20 mouse cellular contexts compared by ENCODE assay signal in genomic region chr9:114827242-114827852, GRCm38 (mm10). TPM values are rescaled to one million over a fixed set of nuclear protein-coding genes. Genes with fewer than 3 reads are reported as not detected.
DNase-seq lines count a peak whose midpoint lies in the region; ATAC-seq and TF ChIP-seq lines count a peak whose summit lies in the region.
"Had no signal": no experiment of that assay in that cellular context is flagged by ENCODE, and none has a peak within 500 bp of the region (broad histone marks: within the 10 kb centered on the region; RNA-seq: fewer than 3 reads in every experiment).

No protein-coding gene starts in this region.

- TF ChIP-seq CTCF in cortical plate, adult 2 months (IDR thresholded peaks at IDR 0.05; ENCODE audit: extremely low read depth, insufficient read depth, low read length) = no peak

- no peaks in the 10 kb centered on the region for H3K27me3 ChIP-seq in heart, embryonic 10.5 days (ENCODE audit: insufficient read depth, poor library complexity, severe bottlenecking)
- H3K27me3 ChIP-seq in limb, embryonic 15.5 days = no peaks in the 10 kb centered on the region
- no peaks in the 10 kb centered on the region for H3K27me3 ChIP-seq in limb, embryonic 10.5 days (ENCODE audit: low read depth, poor library complexity, severe bottlenecking)
- H3K27me3 ChIP-seq: embryonic facial prominence, embryonic 15.5 days; heart, embryonic 15.5 days; hindbrain, embryonic 12.5 days had no signal

- WGBS in heart, embryonic 10.5 days = 42% methylated on average over 1 of the region's 1 CpGs
- WGBS in limb, embryonic 15.5 days = 77% methylated on average over 1 of the region's 1 CpGs
- 75% methylated on average over 1 of the region's 1 CpGs for WGBS in limb, embryonic 10.5 days

- no peaks in the 10 kb centered on the region for H3K9me3 ChIP-seq in heart, embryonic 10.5 days
- H3K9me3 ChIP-seq in limb, embryonic 15.5 days = no peaks in the 10 kb centered on the region
- no peaks in the 10 kb centered on the region for H3K9me3 ChIP-seq in limb, embryonic 10.5 days (replicated peaks)
- H3K9me3 ChIP-seq: embryonic facial prominence, embryonic 15.5 days; forebrain, embryonic 10.5 days; heart, embryonic 15.5 days; hindbrain, embryonic 12.5 days had no signal

- 0 out of 2 replicates have a peak, but pooled peaks cover 5% of the 10 kb centered on the region for H3K4me1 ChIP-seq in heart, embryonic 10.5 days
- H3K4me1 ChIP-seq in limb, embryonic 15.5 days = 0 out of 2 replicates have a peak, but pooled peaks cover 4% of the 10 kb centered on the region
- no peaks in the 10 kb centered on the region for H3K4me1 ChIP-seq in limb, embryonic 10.5 days
- peaks cover 13% of the 10 kb centered on the region for H3K4me1 ChIP-seq in brown adipose tissue, adult 24 weeks (ENCODE audit: control insufficient read depth, insufficient read depth, insufficient read length, low read length)
- no peaks in the 10 kb centered on the region for H3K4me1 ChIP-seq in cortical plate, adult 2 months (ENCODE audit: control insufficient read depth, insufficient read depth, low read length)
- H3K4me1 ChIP-seq: embryonic facial prominence, embryonic 15.5 days had no signal

- peak overlapping the region; percentile 6; the same call in 1 of the 2 replicates for H3K27ac ChIP-seq in heart, embryonic 10.5 days
- no peak overlapping the region for H3K27ac ChIP-seq in limb, embryonic 15.5 days
- H3K27ac ChIP-seq in limb, embryonic 10.5 days = no peak overlapping the region
- H3K27ac ChIP-seq in brown adipose tissue, adult 24 weeks (replicated peaks; ENCODE audit: low read depth, low read length) = peak overlapping the region; percentile 77
- H3K27ac ChIP-seq in cortical plate, adult 2 months (ENCODE audit: insufficient read depth, low read length) = 0 out of 2 replicates have a peak overlapping the region, but pooled peaks have one; percentile 25
- H3K27ac ChIP-seq: embryonic facial prominence, embryonic 15.5 days; forebrain, embryonic 10.5 days; heart, embryonic 15.5 days; hindbrain, embryonic 12.5 days had no signal

- H3K9ac ChIP-seq in limb, embryonic 15.5 days = 0 out of 2 replicates have a peak overlapping the region, but pooled peaks have one; percentile 4
- H3K9ac ChIP-seq: embryonic facial prominence, embryonic 15.5 days; heart, embryonic 15.5 days; hindbrain, embryonic 12.5 days had no signal

- no peak for ATAC-seq in limb, embryonic 15.5 days (ENCODE audit: insufficient number of reproducible peaks, low FRiP score, low TSS enrichment, low read depth)
- ATAC-seq: forebrain, embryonic 14.5 days; hindbrain, embryonic 16.5 days; inflammation-experienced regulatory T-cells, adult 6 months had no signal

- no peak overlapping the region for H3K4me3 ChIP-seq in heart, embryonic 10.5 days
- no peak overlapping the region for H3K4me3 ChIP-seq in limb, embryonic 15.5 days
- H3K4me3 ChIP-seq in limb, embryonic 10.5 days = no peak overlapping the region
- no peak overlapping the region for H3K4me3 ChIP-seq in brown adipose tissue, adult 24 weeks (ENCODE audit: insufficient read depth, low read depth, low read length)
- no peak overlapping the region for H3K4me3 ChIP-seq in cortical plate, adult 2 months (ENCODE audit: insufficient read depth, low read length)
- H3K4me3 ChIP-seq: embryonic facial prominence, embryonic 15.5 days; erythroblast, embryonic 14.5 days; forebrain, embryonic 10.5 days; heart, embryonic 15.5 days; hindbrain, embryonic 12.5 days had no signal

- no peak for DNase-seq in heart, embryonic 10.5 days (ENCODE audit: low spot score)
- no peak for DNase-seq in heart, postnatal 36 days
- DNase-seq in limb, embryonic 10.5 days (ENCODE audit: low spot score) = no peak
- DNase-seq in thymus, postnatal 25 days = no peak
- DNase-seq: adrenal gland, adult 2 months; adrenal gland, postnatal 25 days; cerebellum, adult 2 months; cerebellum, postnatal 10 days; embryo, embryonic 11 days had no signal

- H3K36me3 ChIP-seq in heart, embryonic 10.5 days = 0 out of 2 replicates have a peak, but pooled peaks cover 7% of the 10 kb centered on the region
- no peaks in the 10 kb centered on the region for H3K36me3 ChIP-seq in limb, embryonic 15.5 days
- H3K36me3 ChIP-seq in limb, embryonic 10.5 days = no peaks in the 10 kb centered on the region
- H3K36me3 ChIP-seq: embryonic facial prominence, embryonic 15.5 days; heart, embryonic 15.5 days; hindbrain, embryonic 12.5 days had no signal

- TF ChIP-seq POLR2A in cortical plate, adult 2 months (IDR thresholded peaks at IDR 0.05; ENCODE audit: extremely low read depth, insufficient read depth, low read length) = no peak

- intact Hi-C loops in heart, postnatal 36 days (cut with DNase I) = no loop called here

- no peak overlapping the region for H3K4me2 ChIP-seq in limb, embryonic 15.5 days
- H3K4me2 ChIP-seq: embryonic facial prominence, embryonic 15.5 days; heart, embryonic 15.5 days; hindbrain, embryonic 12.5 days had no signal

RNA-seq across cellular contexts. Expression of gene Cmtm8, which starts 16.6 kb away (rescaled TPM):
- polyA plus RNA-seq in heart, embryonic 10.5 days (2016; fragmentation: Nextera tagmentation; extraction: Ambion mirVana) = 17.2 and 23.4 TPM in 2 replicates
- total RNA-seq in heart, postnatal 36 days (2021) = 10 to 100 TPM; 10.7 to 11.0 TPM
- 20.6 and 21.8 TPM in 2 replicates for polyA plus RNA-seq in limb, embryonic 15.5 days (2015; fragmentation: Nextera tagmentation; extraction: Ambion mirVana)
- polyA plus RNA-seq in limb, embryonic 10.5 days (2016; fragmentation: Nextera tagmentation; extraction: Ambion mirVana) = 13.9 and 14.4 TPM in 2 replicates
- 3.6 and 5.0 TPM in 2 replicates for polyA plus RNA-seq in brown adipose tissue, adult 24 weeks (2012; ENCODE audit: insufficient read depth, insufficient read length, missing spikeins)
- polyA plus RNA-seq in cortical plate, adult 2 months (2012; rRNA removed) = 4.7 and 4.9 TPM in 2 replicates
- polyA plus RNA-seq: inflammation-experienced regulatory T-cells, adult 6 months had no signal

RNA-seq across cellular contexts. Expression of gene Cmtm7, which starts 45.7 kb away (rescaled TPM):
- 143 and 145 TPM in 2 replicates for polyA plus RNA-seq in heart, embryonic 10.5 days (2016; fragmentation: Nextera tagmentation; extraction: Ambion mirVana)
- total RNA-seq in heart, postnatal 36 days (2021) = 10 to 100 TPM; 12.0 to 15.0 TPM
- 119 and 126 TPM in 2 replicates for polyA plus RNA-seq in limb, embryonic 15.5 days (2015; fragmentation: Nextera tagmentation; extraction: Ambion mirVana)
- polyA plus RNA-seq in limb, embryonic 10.5 days (2016; fragmentation: Nextera tagmentation; extraction: Ambion mirVana) = 83.6 and 100 TPM in 2 replicates
- 1.9 and 7.8 TPM in 2 replicates for polyA plus RNA-seq in brown adipose tissue, adult 24 weeks (2012; ENCODE audit: insufficient read depth, insufficient read length, missing spikeins)
- polyA plus RNA-seq in cortical plate, adult 2 months (2012; rRNA removed) = 8.9 and 9.1 TPM in 2 replicates

Comparison
In these comparisons a context has a peak if more than half of its experiments do, and no peak if none do; other contexts are left out.
1. H3K27ac ChIP-seq: peak in heart, embryonic 10.5 days (single experiment), brown adipose tissue, adult 24 weeks (single experiment) and cortical plate, adult 2 months (single experiment); none in limb, embryonic 15.5 days (single experiment) and limb, embryonic 10.5 days (single experiment).